In genomic region chr15:23452098-23452625, GRCm38 (mm10) we compare ENCODE assay signal across 8 mouse cellular contexts.
DNase-seq lines count a peak whose midpoint lies in the region; ATAC-seq and TF ChIP-seq lines count a peak whose summit lies in the region.

No protein-coding gene starts in this region.

- H3K36me3 ChIP-seq in heart, embryonic 15.5 days = no peaks in the 10 kb centered on the region
- no peaks in the 10 kb centered on the region for H3K36me3 ChIP-seq in limb, embryonic 14.5 days (ENCODE audit: control insufficient read depth, insufficient read depth, low read length)

- CTCF ChIA-PET in Patski (lab: Charles Lee) = no interaction called here

- peak; percentile 67 for ATAC-seq in heart, embryonic 15.5 days (replicated peaks; ENCODE audit: insufficient number of reproducible peaks, insufficient read depth, low FRiP score, low read depth)
- peak; percentile 97 for ATAC-seq in Patski
- no peak for ATAC-seq in limb, embryonic 14.5 days (ENCODE audit: low FRiP score, low read depth)

- DNase-seq in heart, adult 9 months (ENCODE audit: low spot score in 2 of 2) = no peak
- DNase-seq in Patski (ENCODE audit: low read depth, low spot score) = peak; percentile 46
- DNase-seq in embryo, embryonic 11.5 days (ENCODE audit: low read depth, low spot score) = peak; percentile 11
- DNase-seq in limb, embryonic 14.5 days (ENCODE audit: low spot score) = no peak
- DNase-seq in ovary, postnatal 36 days (ENCODE audit: low spot score) = no peak
- DNase-seq in layer of hippocampus, adult 9-11 months = no peak
- no peak for DNase-seq in urinary bladder, postnatal 14 days (ENCODE audit: low spot score)

- whole genome bisulfite sequencing in heart, embryonic 15.5 days = 17% methylated on average over 9 of the region's 9 CpGs
- whole genome bisulfite sequencing in limb, embryonic 14.5 days = 35% methylated on average over 9 of the region's 9 CpGs

- TF ChIP-seq CTCF in Patski (IDR thresholded peaks at IDR 0.05) = no peak

- in situ Hi-C loops in Patski (cut with MboI; ENCODE audit: low pct_unique_long_range_greater_than_20kb) = no loop called here

- no peak overlapping the region for H3K9ac ChIP-seq in heart, embryonic 15.5 days
- no peak overlapping the region for H3K9ac ChIP-seq in limb, embryonic 14.5 days (ENCODE audit: low read depth, low read length, severe bottlenecking)

- peak overlapping the region; percentile 21; the same call in 1 of the 2 replicates for H3K4me3 ChIP-seq in heart, embryonic 15.5 days
- no peak overlapping the region for H3K4me3 ChIP-seq in limb, embryonic 14.5 days (replicated peaks; ENCODE audit: low read length)

- no peaks in the 10 kb centered on the region for H3K27me3 ChIP-seq in heart, embryonic 15.5 days
- H3K27me3 ChIP-seq in Patski = no peaks in the 10 kb centered on the region
- no peaks in the 10 kb centered on the region for H3K27me3 ChIP-seq in limb, embryonic 14.5 days (ENCODE audit: control insufficient read depth, insufficient read depth, low read length)

- TF ChIP-seq POLR2A in limb, embryonic 14.5 days (IDR thresholded peaks at IDR 0.05; ENCODE audit: borderline replicate concordance, extremely low read depth, insufficient read depth, insufficient read length) = no peak

- peak overlapping the region; percentile 35 for H3K4me2 ChIP-seq in heart, embryonic 15.5 days
- H3K4me2 ChIP-seq in limb, embryonic 14.5 days (replicated peaks; ENCODE audit: low read depth, low read length, severe bottlenecking) = peak overlapping the region; percentile 22; the same call in 1 of the 2 replicates

- H3K27ac ChIP-seq in heart, embryonic 15.5 days = peak overlapping the region; percentile 73
- no peak overlapping the region for H3K27ac ChIP-seq in limb, embryonic 14.5 days (replicated peaks; ENCODE audit: low read depth, low read length)

- no peaks in the 10 kb centered on the region for H3K9me3 ChIP-seq in heart, embryonic 15.5 days (replicated peaks)
- no peaks in the 10 kb centered on the region for H3K9me3 ChIP-seq in limb, embryonic 14.5 days (ENCODE audit: control insufficient read depth, low read length)

- peaks cover 3% of the 10 kb centered on the region; the same call in 1 of the 2 replicates for H3K4me1 ChIP-seq in heart, embryonic 15.5 days (replicated peaks)
- H3K4me1 ChIP-seq in limb, embryonic 14.5 days (ENCODE audit: control insufficient read depth, insufficient read depth, low read length) = no peaks in the 10 kb centered on the region

- POLR2A ChIA-PET in Patski (lab: Charles Lee) = no interaction called here

Comparison
In these comparisons a context has a peak if more than half of its experiments do, and no peak if none do; other contexts are left out.
1. DNase-seq: peak in Patski (single experiment) and embryo, embryonic 11.5 days (single experiment); none in heart, adult 9 months (0 of 2), limb, embryonic 14.5 days (single experiment), ovary, postnatal 36 days (single experiment), layer of hippocampus, adult 9-11 months (single experiment) and urinary bladder, postnatal 14 days (single experiment).